Mouse (Mus musculus) liver, embryonic 16.5 days (tissue): ENCODE results near the gene Krt12. TPM values are rescaled to one million over a fixed set of nuclear protein-coding genes. Genes with fewer than 3 reads are reported as not detected.

Source experiments
- ATAC-seq: fragments of 200-750 bp; cut with Nextera tagmentation; 2 replicates; pipeline ENCODE4 v1.8.0; 2017; ENCODE audit warnings: low read depth, mild to moderate bottlenecking, moderate number of reproducible peaks, moderate library complexity
- H3K27ac ChIP-seq: fragments of 300-500 bp; sonication (generic); 2 replicates; pipeline ENCODE4 v1.5.1; 2014; ENCODE audit warnings: mild to moderate bottlenecking, low read length
- H3K27me3 ChIP-seq: fragments of 300-500 bp; sonication (generic); 2 replicates; pipeline ENCODE4 v1.6.1; 2014; ENCODE audit warnings: low read depth, low read length, mixed read lengths; ENCODE audit not compliant: control insufficient read depth, insufficient read depth
- H3K36me3 ChIP-seq: fragments of 300-500 bp; sonication (generic); 2 replicates; pipeline ENCODE4 v1.6.1; 2014; ENCODE audit warnings: mild to moderate bottlenecking; ENCODE audit not compliant: control insufficient read depth, insufficient read depth
- H3K4me1 ChIP-seq: fragments of 300-500 bp; sonication (generic); 2 replicates; pipeline ENCODE4 v1.6.1; 2014; ENCODE audit warnings: low read depth, low read length, mixed read lengths; ENCODE audit not compliant: control insufficient read depth
- H3K4me2 ChIP-seq: fragments of 300-500 bp; sonication (generic); 2 replicates; pipeline ENCODE4 v1.6.1; 2014; ENCODE audit warnings: low read depth, low read length, mixed read lengths
- H3K4me3 ChIP-seq: fragments of 300-500 bp; sonication (generic); 2 replicates; pipeline ENCODE4 v1.5.1; 2014; ENCODE audit warnings: low read depth, mild to moderate bottlenecking, low read length
- H3K9ac ChIP-seq: fragments of 300-500 bp; sonication (generic); 2 replicates; pipeline ENCODE4 v1.6.1; 2014; ENCODE audit warnings: low read depth, low read length
- H3K9me3 ChIP-seq: fragments of 300-500 bp; sonication (generic); replicated peaks from 2 replicates; pipeline ENCODE4 v1.6.1; 2016; ENCODE audit warnings: low read length; ENCODE audit not compliant: control insufficient read depth
- WGBS: fragments of 180-500 bp; shearing (Covaris S2); extraction: QIAGEN DNeasy Blood & Tissue Kit; methylation state at CpG from one replicate; pipeline ENCODE4 v1.1.7; 2014; ENCODE audit not compliant: insufficient replicate concordance; 5-methylcytosine and 5-hydroxymethylcytosine counted together
- polyA plus RNA-seq: library from polyadenylated mRNA; unstranded; fragments of >200 nt; fragmentation: Nextera tagmentation; extraction: Ambion mirVana; gene quantifications from 2 replicates; pipeline ENCODE4 v1.2.1, GENCODE M21; 2015

Gene Krt12
- polyA plus RNA-seq, 1 experiment from 2014 or later: 0.05 TPM

DNA sequence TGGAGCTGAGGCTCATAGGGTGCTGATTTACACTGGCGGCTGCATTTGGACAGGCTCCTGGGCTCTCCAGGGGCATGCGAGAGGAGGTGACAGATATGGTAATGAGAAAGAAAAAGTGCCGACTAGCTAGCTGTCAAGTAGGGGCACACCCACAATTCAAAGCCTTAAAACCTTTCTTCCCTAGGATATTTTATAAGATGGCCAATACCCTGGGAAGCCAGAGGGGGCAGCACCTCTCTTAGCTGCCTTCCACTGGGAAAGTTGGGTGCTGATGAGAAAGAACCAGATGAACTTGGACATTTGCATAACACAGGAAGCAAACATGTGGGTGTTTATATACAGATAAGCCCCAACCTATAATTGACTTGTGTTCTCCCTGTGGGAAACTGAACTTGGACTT lies 52.8 kb downstream of the Krt12 start:
- H3K9me3 ChIP-seq: no peaks in the 10 kb centered on the region
- no peak for ATAC-seq
- 19% methylated on average over 3 of the region's 3 CpGs for WGBS
- H3K4me1 ChIP-seq: no peaks in the 10 kb centered on the region
- H3K36me3 ChIP-seq: no peaks in the 10 kb centered on the region
- no peak overlapping the region for H3K9ac ChIP-seq
- no peaks in the 10 kb centered on the region for H3K27me3 ChIP-seq
- no peak overlapping the region for H3K4me3 ChIP-seq
- H3K4me2 ChIP-seq: no peak overlapping the region
- H3K27ac ChIP-seq: no peak overlapping the region

DNA sequence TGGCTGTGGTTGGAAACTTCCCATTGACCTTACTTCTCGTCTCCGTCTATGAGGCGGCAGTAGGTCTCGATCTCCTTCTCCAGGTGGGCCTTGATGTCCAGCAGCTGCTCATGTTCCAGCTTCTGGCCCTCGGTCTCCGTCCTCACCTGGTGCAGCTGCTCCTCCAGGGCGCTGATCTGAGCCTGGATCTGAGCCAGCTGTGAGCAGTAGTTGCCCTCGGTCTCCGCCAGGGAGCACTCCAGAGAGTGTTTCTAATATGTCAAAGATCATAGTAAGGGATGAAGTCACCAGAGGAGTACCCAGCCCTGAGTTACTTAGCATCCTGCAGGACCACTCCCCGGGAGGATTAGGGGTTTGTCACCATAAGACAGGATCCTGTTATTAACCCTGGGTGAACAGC lies 55.3 kb downstream of the Krt12 start:
- no peaks in the 10 kb centered on the region for H3K27me3 ChIP-seq
- 36% methylated on average over 10 of the region's 10 CpGs for WGBS
- ATAC-seq: no peak
- no peak overlapping the region for H3K4me3 ChIP-seq
- H3K36me3 ChIP-seq: no peaks in the 10 kb centered on the region
- H3K27ac ChIP-seq: no peak overlapping the region
- no peak overlapping the region for H3K9ac ChIP-seq
- no peaks in the 10 kb centered on the region for H3K4me1 ChIP-seq
- H3K4me2 ChIP-seq: no peak overlapping the region
- H3K9me3 ChIP-seq: no peaks in the 10 kb centered on the region

Other genes starting within 250 kb of the Krt12 start
- 62.3 and 66.5 TPM in 2 replicates for gene Smarce1, start 191.2 kb downstream of the Krt12 start, polyA plus RNA-seq
- 0.13 and 0.31 TPM in 2 replicates for gene Krt222, start 178.2 kb downstream of the Krt12 start, polyA plus RNA-seq
- gene Krt24, start 137.0 kb downstream of the Krt12 start, polyA plus RNA-seq: not detected in 2 replicates
- gene Krt25, start 99.3 kb downstream of the Krt12 start, polyA plus RNA-seq: not detected in 2 replicates
- not detected in 2 replicates for gene Krt26, start 84.3 kb downstream of the Krt12 start, polyA plus RNA-seq
- gene Krt27, start 71.2 kb downstream of the Krt12 start, polyA plus RNA-seq: not detected in 2 replicates
- gene Krt28, start 47.4 kb downstream of the Krt12 start, polyA plus RNA-seq: 0.06 TPM in 1 of 2 replicates, not detected in the other
- gene Krt10, start 32.9 kb downstream of the Krt12 start, polyA plus RNA-seq: 2.9 and 3.0 TPM in 2 replicates
- gene Krt20, start 15.9 kb upstream of the Krt12 start, polyA plus RNA-seq: 33.8 and 34.8 TPM in 2 replicates
- gene Krt23, start 70.9 kb upstream of the Krt12 start, polyA plus RNA-seq: 1.4 and 1.5 TPM in 2 replicates
- not detected in 2 replicates for gene Krt39, start 99.1 kb upstream of the Krt12 start, polyA plus RNA-seq
- gene Krt40, start 120.9 kb upstream of the Krt12 start, polyA plus RNA-seq: not detected in 2 replicates
- not detected in 2 replicates for gene Krtap3-3, start 128.6 kb upstream of the Krt12 start, polyA plus RNA-seq
- not detected in 2 replicates for gene Krtap3-2, start 134.6 kb upstream of the Krt12 start, polyA plus RNA-seq
- not detected in 2 replicates for gene Gm11939, start 137.2 kb upstream of the Krt12 start, polyA plus RNA-seq
- gene Krtap3-1, start 144.4 kb upstream of the Krt12 start, polyA plus RNA-seq: not detected in 2 replicates
- gene Krtap1-5, start 158.8 kb upstream of the Krt12 start, polyA plus RNA-seq: not detected in 2 replicates
- gene Krtap1-4, start 161.4 kb upstream of the Krt12 start, polyA plus RNA-seq: not detected in 2 replicates
- not detected in 2 replicates for gene Krtap1-3, start 169.1 kb upstream of the Krt12 start, polyA plus RNA-seq
- not detected in 2 replicates for gene Krtap9-3, start 175.8 kb upstream of the Krt12 start, polyA plus RNA-seq
- not detected in 2 replicates for gene Gm11938, start 181.0 kb upstream of the Krt12 start, polyA plus RNA-seq
- not detected in 2 replicates for gene Gm11937, start 187.9 kb upstream of the Krt12 start, polyA plus RNA-seq
- gene Krtap2-4, start 192.6 kb upstream of the Krt12 start, polyA plus RNA-seq: not detected in 2 replicates
- not detected in 2 replicates for gene Gm11562, start 198.2 kb upstream of the Krt12 start, polyA plus RNA-seq
- gene Krtap4-1, start 206.0 kb upstream of the Krt12 start, polyA plus RNA-seq: not detected in 2 replicates
- gene Krtap4-2, start 212.8 kb upstream of the Krt12 start, polyA plus RNA-seq: not detected in 2 replicates
- gene Krtap4-7, start 221.8 kb upstream of the Krt12 start, polyA plus RNA-seq: not detected in 2 replicates
- gene Gm11555, start 228.0 kb upstream of the Krt12 start, polyA plus RNA-seq: not detected in 2 replicates
- not detected in 2 replicates for gene Gm11563, start 236.7 kb upstream of the Krt12 start, polyA plus RNA-seq
- gene Krtap4-6, start 243.7 kb upstream of the Krt12 start, polyA plus RNA-seq: not detected in 2 replicates